In the genomic region with DNA sequence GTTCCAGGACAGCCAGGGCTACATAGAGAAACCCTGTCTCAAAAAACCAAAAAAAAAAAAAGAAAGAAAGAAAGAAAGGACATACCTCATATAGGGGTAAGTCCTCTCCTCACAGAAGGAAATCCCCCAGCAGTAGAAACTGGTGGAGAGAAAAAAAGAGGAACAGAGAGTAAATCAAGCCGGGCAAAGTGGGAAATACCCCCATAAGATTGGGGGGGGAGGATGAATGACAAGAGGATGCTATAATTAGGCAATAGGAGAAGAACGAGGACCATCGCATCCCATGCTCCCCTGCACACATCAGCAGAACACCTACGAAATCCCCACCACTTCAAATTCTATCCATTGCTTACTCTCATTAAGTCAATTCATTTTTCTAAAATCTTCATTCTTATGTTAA, we compare ENCODE assay signal across 24 mouse cellular contexts.
DNase-seq lines count a peak whose midpoint lies in the region; ATAC-seq lines count a peak whose summit lies in the region.
"Had no signal": no experiment of that assay in that cellular context is flagged by ENCODE, and none has a peak within 500 bp of the region (broad histone marks: within the 10 kb centered on the region; RNA-seq: fewer than 3 reads in every experiment).

No protein-coding gene starts in this region.

- peaks cover 29% of the 10 kb centered on the region for H3K4me1 ChIP-seq in forebrain, embryonic 10.5 days

- H3K9me3 ChIP-seq in forebrain, embryonic 10.5 days = no peaks in the 10 kb centered on the region
- H3K9me3 ChIP-seq: hindbrain, embryonic 10.5 days had no signal

- DNase-seq in B cell, adult 2 months = peak; percentile 62 to 72
- peak; percentile 88 for DNase-seq in splenic B cell, adult 2 months (ENCODE audit: low read depth, low spot score)
- no peak for DNase-seq in forebrain, embryonic 10.5 days (ENCODE audit: extremely low spot score, low spot score)
- DNase-seq in thymus, postnatal 4 days = no peak
- no peak for DNase-seq in layer of hippocampus, postnatal 36 days
- DNase-seq: adrenal gland, adult 8-10 months; adrenal gland, postnatal 25 days; cerebellum, adult 11-12 months; cerebellum, adult 8-10 months; cerebellum, postnatal 10 days; cerebellum, postnatal 36 days; forebrain, postnatal 0 days; gastrocnemius, adult 2 months; gastrocnemius, postnatal 14 days; heart, postnatal 36 days had no signal

- no peaks in the 10 kb centered on the region for H3K27me3 ChIP-seq in splenic B cell, adult 2 months (ENCODE audit: control insufficient read depth, insufficient read depth, low read length, poor library complexity, severe bottlenecking)
- H3K27me3 ChIP-seq in forebrain, embryonic 10.5 days (ENCODE audit: poor library complexity, severe bottlenecking) = no peaks in the 10 kb centered on the region

- WGBS in forebrain, embryonic 10.5 days = 89% methylated on average over 4 of the region's 4 CpGs

- no peak overlapping the region for H3K27ac ChIP-seq in forebrain, embryonic 10.5 days
- H3K27ac ChIP-seq: gastrocnemius, adult 2 months; hindbrain, embryonic 10.5 days; hindbrain, embryonic 14.5 days; hindbrain, postnatal 0 days had no signal

- no peaks in the 10 kb centered on the region for H3K36me3 ChIP-seq in splenic B cell, adult 2 months (ENCODE audit: control insufficient read depth, insufficient read depth, low read length, poor library complexity, severe bottlenecking)
- no peaks in the 10 kb centered on the region for H3K36me3 ChIP-seq in forebrain, embryonic 10.5 days (replicated peaks)
- H3K36me3 ChIP-seq: hindbrain, embryonic 10.5 days had no signal

- peak; percentile 62 for ATAC-seq in common myeloid progenitor, adult 5-6 weeks (replicated peaks; ENCODE audit: low read depth, poor library complexity, severe bottlenecking)
- peak; percentile 54 for ATAC-seq in megakaryocyte progenitor cell, adult 5-6 weeks (replicated peaks; ENCODE audit: poor library complexity)
- ATAC-seq: activated CD4-positive, CD25-positive, alpha-beta regulatory T cell, adult 4 months; forebrain, embryonic 14.5 days; forebrain, postnatal 0 days; hindbrain, postnatal 0 days; inflammation-experienced regulatory T-cells, adult 6 months; intestine, embryonic 16.5 days had no signal

- no peak overlapping the region for H3K4me3 ChIP-seq in forebrain, embryonic 10.5 days
- H3K4me3 ChIP-seq: gastrocnemius, adult 2 months; hindbrain, embryonic 10.5 days had no signal

Comparison
In these comparisons a context has a peak if more than half of its experiments do, and no peak if none do; other contexts are left out.
1. DNase-seq: peak in B cell, adult 2 months (2 of 2) and splenic B cell, adult 2 months (single experiment); none in forebrain, embryonic 10.5 days (single experiment), thymus, postnatal 4 days (single experiment) and layer of hippocampus, postnatal 36 days (0 of 2).